Mouse (Mus musculus) left cerebral cortex, adult 6 months (tissue): Measurements from ENCODE around the gene Ces5a. TPM values are rescaled to one million over a fixed set of nuclear protein-coding genes. Genes with fewer than 3 reads are reported as not detected.

ENCODE experiments used
- long read RNA-seq, 2 experiments: library from polyadenylated mRNA; unstranded; transcript quantifications; one replicate each; pipeline ENCODE4 v2.0.0; 2019 to 2020
- polyA plus RNA-seq: library from polyadenylated mRNA; unstranded; fragments of <200 nt; fragmentation: Nextera tagmentation; gene quantifications from 2 replicates; pipeline ENCODE4 v1.2.3, GENCODE M21; 2021

Ces5a gene
- 0.61 and 1.0 TPM in 2 replicates for polyA plus RNA-seq
- long read RNA-seq, experiment 1, partial matches to known transcripts, result 0 of 5 reads
- long read RNA-seq, experiment 1, other reads (novel, unspliced or antisense), result 5 of 5 reads
- long read RNA-seq, experiment 2, partial matches to known transcripts, result 0 of 2 reads
- long read RNA-seq, experiment 2, other reads (novel, unspliced or antisense), result 2 of 2 reads

GRCm38 (mm10) chr8:93535730-93536129 lies at the start of gene Ces5a:
Gene Ces5a (minus strand): TSS chr8:93535830.

Other genes with a start within 250 kb of the Ces5a start
- gene Ces1g, start 198.5 kb downstream of the Ces5a start, polyA plus RNA-seq, result 0.05 TPM in 1 of 2 replicates, not detected in the other
- gene Ces1h, start 156.1 kb downstream of the Ces5a start, polyA plus RNA-seq, result not detected in 2 replicates